Mouse (Mus musculus): ENCODE data around the gene Xcr1. TPM values are rescaled to one million over a fixed set of nuclear protein-coding genes. Genes with fewer than 3 reads are reported as not detected.

Gene Xcr1
- total and polyA plus RNA-seq, 2 experiments from 2014 or later, result 0.12 TPM; not detected in 1

DNA sequence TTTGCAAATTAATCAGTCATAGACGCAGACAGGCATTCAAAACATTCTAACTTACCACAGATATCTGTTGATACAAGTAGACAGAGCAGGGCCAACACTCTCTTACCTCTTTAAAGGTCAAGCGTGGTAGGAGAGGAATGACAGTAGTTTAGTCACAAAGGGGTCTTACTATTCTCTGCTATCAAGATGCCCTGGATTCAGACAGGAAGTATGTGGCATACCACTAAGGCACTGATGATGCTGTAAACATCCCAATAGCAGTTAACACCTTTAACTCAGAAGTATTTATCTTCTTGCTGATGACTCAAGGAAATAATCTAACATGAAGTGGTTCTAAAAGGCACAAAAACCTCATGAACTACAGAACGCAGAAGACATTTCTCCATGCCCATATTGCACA, 26.0 kb downstream of the Xcr1 start:
- Histone ChIP-seq H3K36me3 (replicated peaks; ENCODE audit: control insufficient read depth, insufficient read depth, low read length) (peaks cover 91% of the 10 kb centered on the region), H3K9ac (replicated peaks; ENCODE audit: low read depth, low read length) (no peak overlapping the region), H3K9me3 (replicated peaks; ENCODE audit: control insufficient read depth, low read length) (no peaks in the 10 kb centered on the region), H3K4me3 (ENCODE audit: low read depth, low read length) (no peak overlapping the region), H3K4me2 (ENCODE audit: low read depth, low read length) (no peak overlapping the region), H3K27me3 (ENCODE audit: control insufficient read depth, insufficient read depth, low read length) (no peaks in the 10 kb centered on the region), H3K4me1 (ENCODE audit: control insufficient read depth, insufficient read depth) (no peaks in the 10 kb centered on the region), H3K27ac (ENCODE audit: low read depth) (no peak overlapping the region)
- 72% methylated on average over 3 of the region's 3 CpGs for WGBS
- ATAC-seq (ENCODE audit: insufficient read depth, low read depth) (no peak), DNase-seq (ENCODE audit: low spot score) (no peak)
- TF ChIP-seq EP300 (IDR thresholded peaks at IDR 0.05; ENCODE audit: low read depth) (no peak), CTCF (IDR thresholded peaks at IDR 0.05; ENCODE audit: low read depth) (no peak)

DNA sequence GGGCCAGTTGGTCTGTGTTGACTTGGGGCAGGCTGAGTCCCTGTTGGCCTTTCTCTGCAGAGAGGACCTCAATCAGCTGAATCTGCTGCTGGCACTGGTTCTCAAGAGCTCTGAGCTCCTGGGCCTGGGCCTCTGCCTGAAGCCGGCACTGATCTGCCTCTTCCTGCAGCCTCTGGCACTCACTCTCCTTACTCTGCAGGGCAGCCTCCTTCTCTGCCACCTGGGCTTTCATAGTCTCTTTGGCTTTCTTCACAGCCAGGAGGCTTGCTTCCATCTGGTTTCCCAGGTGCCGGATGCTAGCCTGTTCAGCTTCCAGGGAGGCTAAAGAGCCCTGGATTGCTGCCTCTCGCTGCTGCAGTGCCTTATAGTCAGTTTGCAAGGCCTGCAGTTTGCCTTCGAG, 32.9 kb downstream of the Xcr1 start:
- 86% methylated on average over 4 of the region's 4 CpGs for WGBS
- no peak for DNase-seq (ENCODE audit: low spot score)

DNA sequence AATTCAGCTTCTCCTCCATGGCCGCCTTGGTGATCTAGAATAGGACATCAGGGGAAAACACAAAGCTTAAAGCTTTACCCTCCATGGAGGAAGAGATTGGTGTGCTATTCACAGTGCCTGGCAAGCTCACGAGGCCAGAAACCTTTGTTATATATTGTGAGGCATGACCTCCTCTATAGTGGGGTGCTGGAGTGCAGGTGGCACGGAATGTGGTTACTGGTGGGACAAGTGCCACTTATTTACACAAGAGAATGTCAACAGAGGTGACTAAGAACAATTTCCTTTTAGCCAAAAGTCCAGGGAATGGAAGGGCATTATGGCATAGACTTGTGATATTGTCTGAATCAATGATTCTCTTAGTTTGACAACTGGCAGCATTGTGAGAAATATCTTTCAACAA, 35.2 kb downstream of the Xcr1 start:
- Histone ChIP-seq H3K4me3 (ENCODE audit: low read depth, low read length) (no peak overlapping the region), H3K27ac (ENCODE audit: low read depth) (no peak overlapping the region), H3K4me2 (ENCODE audit: low read depth, low read length) (no peak overlapping the region), H3K27me3 (ENCODE audit: control insufficient read depth, insufficient read depth, low read length) (no peaks in the 10 kb centered on the region), H3K9me3 (replicated peaks; ENCODE audit: control insufficient read depth, low read length) (no peaks in the 10 kb centered on the region), H3K9ac (replicated peaks; ENCODE audit: low read depth, low read length) (no peak overlapping the region), H3K36me3 (replicated peaks; ENCODE audit: control insufficient read depth, insufficient read depth, low read length) (peaks cover 99% of the 10 kb centered on the region), H3K4me1 (ENCODE audit: control insufficient read depth, insufficient read depth) (no peaks in the 10 kb centered on the region)
- ATAC-seq (ENCODE audit: insufficient read depth, low read depth) (no peak), DNase-seq (ENCODE audit: low spot score) (no peak)
- 91% methylated on average over 3 of the region's 3 CpGs for WGBS
- TF ChIP-seq CTCF (IDR thresholded peaks at IDR 0.05; ENCODE audit: low read depth) (no peak), EP300 (IDR thresholded peaks at IDR 0.05; ENCODE audit: low read depth) (no peak)

More for the DNA sequence above, 32.9 kb downstream of the Xcr1 start:
- Histone ChIP-seq H3K4me2 (ENCODE audit: low read depth, low read length) (no peak overlapping the region), H3K9me3 (replicated peaks; ENCODE audit: control insufficient read depth, low read length) (no peaks in the 10 kb centered on the region), H3K36me3 (replicated peaks; ENCODE audit: control insufficient read depth, insufficient read depth, low read length) (peaks cover 95% of the 10 kb centered on the region), H3K9ac (replicated peaks; ENCODE audit: low read depth, low read length) (no peak overlapping the region), H3K4me1 (ENCODE audit: control insufficient read depth, insufficient read depth) (no peaks in the 10 kb centered on the region), H3K4me3 (ENCODE audit: low read depth, low read length) (no peak overlapping the region), H3K27ac (ENCODE audit: low read depth) (no peak overlapping the region), H3K27me3 (ENCODE audit: control insufficient read depth, insufficient read depth, low read length) (no peaks in the 10 kb centered on the region)
- no peak for ATAC-seq (ENCODE audit: insufficient read depth, low read depth)
- no peak for TF ChIP-seq EP300 (IDR thresholded peaks at IDR 0.05; ENCODE audit: low read depth)
- TF ChIP-seq CTCF (IDR thresholded peaks at IDR 0.05; ENCODE audit: low read depth), result no peak

DNA sequence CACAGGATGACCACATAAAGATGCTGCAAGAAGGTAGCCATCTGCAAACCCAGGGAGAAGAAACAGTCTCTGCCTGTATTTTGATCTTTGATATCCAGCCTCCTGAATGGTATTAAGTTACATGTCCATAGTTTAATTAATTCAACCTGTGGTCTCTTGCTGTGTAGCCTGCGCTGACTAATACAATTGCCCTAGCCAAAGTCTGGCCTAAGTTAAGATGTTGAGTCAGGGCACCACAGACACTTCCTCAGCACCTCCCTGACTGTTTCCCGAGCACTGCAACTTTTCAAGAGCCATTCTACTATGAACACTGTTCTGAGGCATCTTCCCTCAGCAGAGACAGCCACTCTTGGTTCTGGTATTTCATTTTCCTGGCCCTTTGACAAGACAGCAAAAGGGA, 43.2 kb downstream of the Xcr1 start:
- no peak for TF ChIP-seq CTCF (IDR thresholded peaks at IDR 0.05; ENCODE audit: low read depth)
- no peak for TF ChIP-seq EP300 (IDR thresholded peaks at IDR 0.05; ENCODE audit: low read depth)
- Histone ChIP-seq H3K27me3 (ENCODE audit: control insufficient read depth, insufficient read depth, low read length) (no peaks in the 10 kb centered on the region), H3K4me2 (ENCODE audit: low read depth, low read length) (no peak overlapping the region), H3K36me3 (replicated peaks; ENCODE audit: control insufficient read depth, insufficient read depth, low read length) (peaks cover 94% of the 10 kb centered on the region), H3K9ac (replicated peaks; ENCODE audit: low read depth, low read length) (no peak overlapping the region), H3K4me3 (ENCODE audit: low read depth, low read length) (no peak overlapping the region), H3K9me3 (replicated peaks; ENCODE audit: control insufficient read depth, low read length) (no peaks in the 10 kb centered on the region), H3K27ac (ENCODE audit: low read depth) (no peak overlapping the region), H3K4me1 (ENCODE audit: control insufficient read depth, insufficient read depth) (no peaks in the 10 kb centered on the region)
- ATAC-seq (ENCODE audit: insufficient read depth, low read depth), result no peak
- WGBS, result 78% methylated on average over 2 of the region's 2 CpGs
- no peak for DNase-seq (ENCODE audit: low spot score)

DNA sequence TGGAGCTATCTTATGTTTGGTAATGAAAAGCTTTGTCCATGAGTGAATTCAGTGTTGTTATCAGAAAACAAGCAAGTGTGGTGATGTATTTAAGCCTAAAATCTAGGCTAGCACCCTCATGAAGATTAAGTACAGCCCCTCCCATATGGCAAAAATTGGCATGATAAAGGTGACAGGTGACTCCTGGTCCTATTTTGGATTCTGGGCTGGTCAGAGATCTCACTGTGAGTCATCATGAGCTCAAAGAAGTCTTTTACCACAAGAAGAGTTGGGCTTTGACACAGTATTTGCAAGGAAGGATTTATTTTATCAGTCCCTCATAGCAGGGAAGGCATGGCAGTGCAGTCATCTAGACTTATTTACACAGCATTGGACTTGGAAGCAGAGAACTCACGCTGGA, 45.8 kb downstream of the Xcr1 start:
- ATAC-seq (ENCODE audit: insufficient read depth, low read depth) (no peak), DNase-seq (ENCODE audit: low spot score) (no peak)
- Histone ChIP-seq H3K27me3 (ENCODE audit: control insufficient read depth, insufficient read depth, low read length) (no peaks in the 10 kb centered on the region), H3K4me1 (ENCODE audit: control insufficient read depth, insufficient read depth) (no peaks in the 10 kb centered on the region), H3K9me3 (replicated peaks; ENCODE audit: control insufficient read depth, low read length) (no peaks in the 10 kb centered on the region), H3K27ac (ENCODE audit: low read depth) (no peak overlapping the region), H3K4me2 (ENCODE audit: low read depth, low read length) (no peak overlapping the region), H3K4me3 (ENCODE audit: low read depth, low read length) (no peak overlapping the region), H3K36me3 (replicated peaks; ENCODE audit: control insufficient read depth, insufficient read depth, low read length) (peaks cover 91% of the 10 kb centered on the region), H3K9ac (replicated peaks; ENCODE audit: low read depth, low read length) (no peak overlapping the region)
- TF ChIP-seq CTCF (IDR thresholded peaks at IDR 0.05; ENCODE audit: low read depth), result no peak
- no peak for TF ChIP-seq EP300 (IDR thresholded peaks at IDR 0.05; ENCODE audit: low read depth)
- 88% methylated on average over 1 of the region's 1 CpGs for WGBS

DNA sequence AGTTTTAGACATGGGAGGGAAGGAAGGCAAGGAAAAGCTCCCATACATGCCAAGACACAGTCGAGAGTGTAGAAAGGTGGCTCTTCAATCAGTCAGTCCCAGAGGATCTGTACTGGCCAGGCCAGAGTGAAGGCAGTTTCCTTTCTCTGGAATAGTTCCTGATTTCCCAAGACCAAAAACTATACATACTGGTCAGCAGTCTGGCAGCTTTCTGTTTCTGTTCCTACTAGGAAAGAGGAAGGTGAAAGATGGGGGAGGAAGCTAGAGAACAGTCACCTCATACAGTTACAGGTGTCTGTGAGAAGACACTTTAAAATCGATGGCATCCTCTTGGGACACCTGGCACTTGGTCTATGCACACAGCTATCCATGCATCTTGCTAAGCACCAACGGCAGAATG, 46.4 kb downstream of the Xcr1 start:
- ATAC-seq (ENCODE audit: insufficient read depth, low read depth) (no peak), DNase-seq (ENCODE audit: low spot score) (no peak)
- peaks cover 91% of the 10 kb centered on the region for H3K36me3 ChIP-seq (replicated peaks; ENCODE audit: control insufficient read depth, insufficient read depth, low read length)
- no peak overlapping the region for H3K4me3 ChIP-seq (ENCODE audit: low read depth, low read length)
- no peaks in the 10 kb centered on the region for H3K4me1 ChIP-seq (ENCODE audit: control insufficient read depth, insufficient read depth)
- H3K27me3 ChIP-seq (ENCODE audit: control insufficient read depth, insufficient read depth, low read length), result no peaks in the 10 kb centered on the region
- no peak for TF ChIP-seq EP300 (IDR thresholded peaks at IDR 0.05; ENCODE audit: low read depth)
- TF ChIP-seq CTCF (IDR thresholded peaks at IDR 0.05; ENCODE audit: low read depth), result no peak
- no peaks in the 10 kb centered on the region for H3K9me3 ChIP-seq (replicated peaks; ENCODE audit: control insufficient read depth, low read length)
- H3K27ac ChIP-seq (ENCODE audit: low read depth), result no peak overlapping the region
- WGBS, result 71% methylated on average over 3 of the region's 3 CpGs
- H3K9ac ChIP-seq (replicated peaks; ENCODE audit: low read depth, low read length), result no peak overlapping the region
- no peak overlapping the region for H3K4me2 ChIP-seq (ENCODE audit: low read depth, low read length)

Measured in heart, postnatal 0 days (tissue).